Comparison of ENCODE assay signal across 8 mouse cellular contexts in the genomic region with DNA sequence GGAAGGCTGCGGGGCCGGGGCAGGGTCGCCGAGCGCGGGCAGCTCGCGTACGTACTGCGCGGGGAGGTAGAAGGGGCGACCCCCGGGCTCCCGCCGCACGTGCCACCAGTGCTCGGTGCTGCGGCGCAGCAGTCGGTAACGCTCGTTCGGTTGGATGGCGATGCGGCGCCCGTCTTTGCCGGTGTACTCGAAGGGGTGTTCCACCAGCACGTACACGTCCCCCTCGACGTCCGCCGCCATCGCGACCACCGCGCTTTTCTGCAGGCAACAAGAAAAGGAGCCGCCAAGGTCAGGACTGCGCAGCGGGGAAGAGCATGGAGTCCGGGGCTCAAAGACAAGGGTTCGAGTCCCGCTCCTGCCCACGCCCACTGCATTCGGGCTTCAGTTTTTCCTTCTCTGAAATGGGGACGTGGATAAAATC. TPM values are rescaled to one million over a fixed set of nuclear protein-coding genes. Genes with fewer than 3 reads are reported as not detected.
DNase-seq lines count a peak whose midpoint lies in the region; ATAC-seq and TF ChIP-seq lines count a peak whose summit lies in the region.

No protein-coding gene starts in this region.

- peak overlapping the region; percentile 77 for H3K9ac ChIP-seq in heart, embryonic 12.5 days
- H3K9ac ChIP-seq in ES-E14 (ENCODE audit: insufficient read depth, low read depth, low read length, poor library complexity, severe bottlenecking), result peak overlapping the region; percentile 77
- peak overlapping the region; percentile 58 for H3K9ac ChIP-seq in forebrain, embryonic 12.5 days
- H3K9ac ChIP-seq in liver, embryonic 11.5 days (ENCODE audit: low read depth, low read length), result peak overlapping the region; percentile 56

- DNase-seq in heart, adult 8-10 months (ENCODE audit: low spot score), result no peak
- no peak for DNase-seq in ES-E14 (ENCODE audit: low read depth, low spot score)
- DNase-seq in liver, embryonic 11.5 days (ENCODE audit: low spot score), result peak; percentile 44
- DNase-seq in testis, postnatal 14 days (ENCODE audit: low spot score), result peak; percentile 39
- DNase-seq in cerebellum, adult 18-20 months, result no peak
- no peak for DNase-seq in Muller cell, postnatal 12 days (ENCODE audit: inconsistent ontology term)

- H3K4me3 ChIP-seq in heart, embryonic 12.5 days, result peak overlapping the region; percentile 60
- H3K4me3 ChIP-seq in ES-E14 (ENCODE audit: insufficient read depth in 1 of 2, low read depth in 1 of 2, low read length in 2 of 2, poor library complexity in 1 of 2, severe bottlenecking in 1 of 2), result peak overlapping the region; percentile 74 to 80
- H3K4me3 ChIP-seq in forebrain, embryonic 12.5 days (replicated peaks), result peak overlapping the region; percentile 50
- H3K4me3 ChIP-seq in liver, embryonic 11.5 days (ENCODE audit: low read depth, low read length), result peak overlapping the region; percentile 59

- peaks cover 54% of the 10 kb centered on the region for H3K4me1 ChIP-seq in heart, embryonic 12.5 days (replicated peaks)
- H3K4me1 ChIP-seq in ES-E14 (ENCODE audit: control insufficient read depth in 2 of 2, insufficient read depth in 2 of 2, low read length in 2 of 2, poor library complexity in 1 of 2), result peaks cover 0 to 29% of the 10 kb centered on the region in 2 experiments; a peak in 2 of 4 replicates
- peaks cover 47% of the 10 kb centered on the region for H3K4me1 ChIP-seq in forebrain, embryonic 12.5 days
- peaks cover 22% of the 10 kb centered on the region for H3K4me1 ChIP-seq in liver, embryonic 11.5 days (replicated peaks; ENCODE audit: control insufficient read depth, insufficient read depth, low read length)

- H3K9me3 ChIP-seq in heart, embryonic 12.5 days (replicated peaks), result no peaks in the 10 kb centered on the region
- H3K9me3 ChIP-seq in ES-E14 (ENCODE audit: control insufficient read depth, insufficient read depth, low read depth, low read length), result no peaks in the 10 kb centered on the region
- no peaks in the 10 kb centered on the region for H3K9me3 ChIP-seq in forebrain, embryonic 12.5 days
- H3K9me3 ChIP-seq in liver, embryonic 11.5 days (ENCODE audit: control insufficient read depth, low read length), result no peaks in the 10 kb centered on the region

- H3K4me2 ChIP-seq in heart, embryonic 12.5 days, result peak overlapping the region; percentile 89
- peak overlapping the region; percentile 86 for H3K4me2 ChIP-seq in forebrain, embryonic 12.5 days
- H3K4me2 ChIP-seq in liver, embryonic 11.5 days, result peak overlapping the region; percentile 86

- H3K27me3 ChIP-seq in heart, embryonic 12.5 days (replicated peaks), result peaks cover 81% of the 10 kb centered on the region
- H3K27me3 ChIP-seq in forebrain, embryonic 12.5 days, result peaks cover 98% of the 10 kb centered on the region
- H3K27me3 ChIP-seq in liver, embryonic 11.5 days (replicated peaks; ENCODE audit: control insufficient read depth, insufficient read depth, low read length), result peaks cover 70% of the 10 kb centered on the region

- no peaks in the 10 kb centered on the region for H3K36me3 ChIP-seq in heart, embryonic 12.5 days
- H3K36me3 ChIP-seq in ES-E14 (ENCODE audit: control insufficient read depth, insufficient read depth, low read length, poor library complexity, severe bottlenecking), result no peaks in the 10 kb centered on the region; the same call in 1 of the 2 replicates
- H3K36me3 ChIP-seq in forebrain, embryonic 12.5 days (replicated peaks), result no peaks in the 10 kb centered on the region
- H3K36me3 ChIP-seq in liver, embryonic 11.5 days (ENCODE audit: control insufficient read depth, insufficient read depth, low read length), result no peaks in the 10 kb centered on the region

- 3% methylated on average over 48 of the region's 48 CpGs for WGBS in heart, embryonic 12.5 days
- WGBS in forebrain, embryonic 12.5 days, result 4% methylated on average over 41 of the region's 48 CpGs
- WGBS in liver, embryonic 11.5 days, result 4% methylated on average over 48 of the region's 48 CpGs

- H3K27ac ChIP-seq in heart, embryonic 12.5 days (ENCODE audit: poor library complexity, severe bottlenecking), result no peak overlapping the region
- no peak overlapping the region for H3K27ac ChIP-seq in ES-E14 (ENCODE audit: insufficient read depth, low read depth, low read length, poor library complexity, severe bottlenecking)
- H3K27ac ChIP-seq in forebrain, embryonic 12.5 days, result no peak overlapping the region
- no peak overlapping the region for H3K27ac ChIP-seq in liver, embryonic 11.5 days (ENCODE audit: low read depth, low read length)

- in situ Hi-C loops in ES-E14 (cut with MboI; ENCODE audit: low sequenced_read_pairs in 2 of 2, unreplicated experiment in 2 of 2), result no loop called here

- no peak for ATAC-seq in heart, embryonic 12.5 days (ENCODE audit: insufficient number of reproducible peaks, low FRiP score)
- no peak; the same call in 1 of the 2 replicates for ATAC-seq in forebrain, embryonic 12.5 days (ENCODE audit: low FRiP score)
- ATAC-seq in liver, embryonic 11.5 days (replicated peaks; ENCODE audit: low FRiP score), result peak; percentile 4; the same call in 1 of the 2 replicates

TF ChIP-seq in ES-E14, 5 proteins besides CTCF, POLR2A, EP300 and RAD21:
- TF ChIP-seq CHD2 (IDR thresholded peaks at IDR 0.05; ENCODE audit: low read depth, low read length) (no peak), ZNF384 (IDR thresholded peaks at IDR 0.05; ENCODE audit: low read depth, low read length) (no peak), HCFC1 (IDR thresholded peaks at IDR 0.05; ENCODE audit: borderline replicate concordance, insufficient read depth, low read length) (no peak), ZC3H11A (IDR thresholded peaks at IDR 0.05; ENCODE audit: borderline replicate concordance, low read depth, low read length) (no peak)

RNA-seq across cellular contexts. Expression of gene Arhgap27, which starts 2.8 kb away (rescaled TPM):
- polyA plus RNA-seq in heart, embryonic 12.5 days (2016; fragmentation: Nextera tagmentation; extraction: Ambion mirVana), result 6.7 and 8.9 TPM in 2 replicates
- 10 to 100 TPM; 11.9 to 20.4 (median 13.3) TPM for total RNA-seq in heart, adult 8-10 months (2022)
- 7.8 and 8.2 TPM in 2 replicates for total RNA-seq in ES-E14 (2012; rRNA removed)
- 3.2 and 3.7 TPM in 2 replicates for polyA plus RNA-seq in forebrain, embryonic 12.5 days (2016; fragmentation: Nextera tagmentation; extraction: Ambion mirVana)
- 5.0 and 5.1 TPM in 2 replicates for polyA plus RNA-seq in liver, embryonic 11.5 days (2014; fragmentation: Nextera tagmentation; extraction: Ambion mirVana)

RNA-seq across cellular contexts. Expression of gene Plekhm1, which starts 51.8 kb away (rescaled TPM):
- polyA plus RNA-seq in heart, embryonic 12.5 days (2016; fragmentation: Nextera tagmentation; extraction: Ambion mirVana), result 7.4 and 7.5 TPM in 2 replicates
- 10 to 100 TPM; 11.0 to 12.5 (median 11.6) TPM for total RNA-seq in heart, adult 8-10 months (2022)
- total RNA-seq in ES-E14 (2012; rRNA removed), result 11.7 and 12.3 TPM in 2 replicates
- polyA plus RNA-seq in forebrain, embryonic 12.5 days (2016; fragmentation: Nextera tagmentation; extraction: Ambion mirVana), result 10.3 and 11.1 TPM in 2 replicates
- 7.6 and 9.1 TPM in 2 replicates for polyA plus RNA-seq in liver, embryonic 11.5 days (2014; fragmentation: Nextera tagmentation; extraction: Ambion mirVana)

Comparison
In these comparisons a context has a peak if more than half of its experiments do, and no peak if none do; other contexts are left out.
1. DNase-seq: peak in liver, embryonic 11.5 days (single experiment) and testis, postnatal 14 days (single experiment); none in heart, adult 8-10 months (single experiment), ES-E14 (single experiment), cerebellum, adult 18-20 months (0 of 2) and Muller cell, postnatal 12 days (single experiment).
2. Peak in every context shown above with its lines, with median percentiles within 50 percentile points of each other: H3K4me2 ChIP-seq, H3K4me3 ChIP-seq and H3K9ac ChIP-seq.